Mouse (Mus musculus): Measurements from ENCODE around the gene Ascc2. TPM values are rescaled to one million over a fixed set of nuclear protein-coding genes. Genes with fewer than 3 reads are reported as not detected.

Ascc2 gene
- polyA plus RNA-seq, 1 experiment from 2014 or later = 36.1 TPM

GRCm38 (mm10) chr11:4718548-4718947, 81.0 kb downstream of the Ascc2 start:
- Histone ChIP-seq H3K36me3 (peaks cover 14% of the 10 kb centered on the region), H3K4me1 (peaks cover 17% of the 10 kb centered on the region), H3K4me3 (no peak overlapping the region), H3K27me3 (ENCODE audit: insufficient read depth, poor library complexity, severe bottlenecking) (no peaks in the 10 kb centered on the region), H3K27ac (no peak overlapping the region), H3K9me3 (no peaks in the 10 kb centered on the region)
- DNase-seq (ENCODE audit: low spot score) = no peak
- WGBS = 75% methylated on average over 5 of the region's 5 CpGs

GRCm38 (mm10) chr11:4719961-4720360, 82.4 kb downstream of the Ascc2 start:
- no peaks in the 10 kb centered on the region for H3K9me3 ChIP-seq
- no peak overlapping the region for H3K4me3 ChIP-seq
- H3K4me1 ChIP-seq = peaks cover 17% of the 10 kb centered on the region
- H3K27ac ChIP-seq = no peak overlapping the region
- H3K36me3 ChIP-seq = peaks cover 28% of the 10 kb centered on the region
- no peak for DNase-seq (ENCODE audit: low spot score)
- H3K27me3 ChIP-seq (ENCODE audit: insufficient read depth, poor library complexity, severe bottlenecking) = no peaks in the 10 kb centered on the region
- WGBS = 89% methylated on average over 9 of the region's 9 CpGs

- no peak overlapping the region for H3K4me3 ChIP-seq
- H3K27ac ChIP-seq = no peak overlapping the region
- H3K27me3 ChIP-seq (ENCODE audit: insufficient read depth, poor library complexity, severe bottlenecking) = no peaks in the 10 kb centered on the region
- no peaks in the 10 kb centered on the region for H3K9me3 ChIP-seq
- H3K4me1 ChIP-seq = peaks cover 17% of the 10 kb centered on the region
- DNase-seq (ENCODE audit: low spot score) = no peak
- WGBS = 68% methylated on average over 11 of the region's 11 CpGs
- H3K36me3 ChIP-seq = peaks cover 30% of the 10 kb centered on the region
Measured at GRCm38 (mm10) chr11:4720393-4720792, 82.8 kb downstream of the Ascc2 start.

- peaks cover 35% of the 10 kb centered on the region for H3K36me3 ChIP-seq
- no peaks in the 10 kb centered on the region for H3K27me3 ChIP-seq (ENCODE audit: insufficient read depth, poor library complexity, severe bottlenecking)
- no peak overlapping the region for H3K27ac ChIP-seq
- 53% methylated on average over 7 of the region's 7 CpGs for WGBS
- peaks cover 17% of the 10 kb centered on the region for H3K4me1 ChIP-seq
- H3K9me3 ChIP-seq = no peaks in the 10 kb centered on the region
- no peak overlapping the region for H3K4me3 ChIP-seq
- DNase-seq (ENCODE audit: low spot score) = no peak
Measured at GRCm38 (mm10) chr11:4720900-4721580, 83.5 kb downstream of the Ascc2 start.

- Histone ChIP-seq H3K4me3 (no peak overlapping the region), H3K4me1 (peaks cover 17% of the 10 kb centered on the region), H3K27ac (no peak overlapping the region), H3K36me3 (peaks cover 35% of the 10 kb centered on the region), H3K9me3 (no peaks in the 10 kb centered on the region), H3K27me3 (ENCODE audit: insufficient read depth, poor library complexity, severe bottlenecking) (no peaks in the 10 kb centered on the region)
- 81% methylated on average over 8 of the region's 8 CpGs for WGBS
- no peak for DNase-seq (ENCODE audit: low spot score)
Measured at GRCm38 (mm10) chr11:4721728-4722127, 84.2 kb downstream of the Ascc2 start.

- H3K4me1 ChIP-seq = peaks cover 24% of the 10 kb centered on the region
- H3K4me3 ChIP-seq = no peak overlapping the region
- H3K27ac ChIP-seq = no peak overlapping the region
- WGBS = 56% methylated on average over 12 of the region's 12 CpGs
- H3K27me3 ChIP-seq (ENCODE audit: insufficient read depth, poor library complexity, severe bottlenecking) = no peaks in the 10 kb centered on the region
- no peak for DNase-seq (ENCODE audit: low spot score)
- H3K9me3 ChIP-seq = no peaks in the 10 kb centered on the region
- H3K36me3 ChIP-seq = peaks cover 22% of the 10 kb centered on the region; the same call in 1 of the 2 replicates
Measured at GRCm38 (mm10) chr11:4729603-4730002, 92.1 kb downstream of the Ascc2 start.

GRCm38 (mm10) chr11:4730096-4730495, 92.5 kb downstream of the Ascc2 start:
- H3K27ac ChIP-seq = no peak overlapping the region
- H3K36me3 ChIP-seq = peaks cover 18% of the 10 kb centered on the region; the same call in 1 of the 2 replicates
- no peak overlapping the region for H3K4me3 ChIP-seq
- DNase-seq (ENCODE audit: low spot score) = no peak
- H3K4me1 ChIP-seq = peaks cover 25% of the 10 kb centered on the region
- WGBS = 73% methylated on average over 6 of the region's 6 CpGs
- H3K9me3 ChIP-seq = no peaks in the 10 kb centered on the region
- no peaks in the 10 kb centered on the region for H3K27me3 ChIP-seq (ENCODE audit: insufficient read depth, poor library complexity, severe bottlenecking)

- 62% methylated on average over 5 of the region's 5 CpGs for WGBS
- Histone ChIP-seq H3K4me3 (no peak overlapping the region), H3K36me3 (peaks cover 12% of the 10 kb centered on the region; the same call in 1 of the 2 replicates), H3K9me3 (no peaks in the 10 kb centered on the region), H3K4me1 (peaks cover 33% of the 10 kb centered on the region), H3K27ac (no peak overlapping the region), H3K27me3 (ENCODE audit: insufficient read depth, poor library complexity, severe bottlenecking) (peaks cover 8% of the 10 kb centered on the region)
- no peak for DNase-seq (ENCODE audit: low spot score)
Measured at GRCm38 (mm10) chr11:4730913-4731312, 93.4 kb downstream of the Ascc2 start.

- WGBS = 71% methylated on average over 7 of the region's 7 CpGs
- no peak overlapping the region for H3K4me3 ChIP-seq
- DNase-seq (ENCODE audit: low spot score) = no peak
- H3K36me3 ChIP-seq = peaks cover 12% of the 10 kb centered on the region; the same call in 1 of the 2 replicates
- H3K4me1 ChIP-seq = peaks cover 39% of the 10 kb centered on the region
- H3K27me3 ChIP-seq (ENCODE audit: insufficient read depth, poor library complexity, severe bottlenecking) = peaks cover 11% of the 10 kb centered on the region
- no peak overlapping the region for H3K27ac ChIP-seq
- no peaks in the 10 kb centered on the region for H3K9me3 ChIP-seq
Measured at GRCm38 (mm10) chr11:4731781-4732180, 94.2 kb downstream of the Ascc2 start.

- DNase-seq (ENCODE audit: low spot score) = no peak
- 28% methylated on average over 12 of the region's 12 CpGs for WGBS
- no peaks in the 10 kb centered on the region for H3K9me3 ChIP-seq
Measured at GRCm38 (mm10) chr11:4734179-4734578, 96.6 kb downstream of the Ascc2 start.

More at GRCm38 (mm10) chr11:4734179-4734578, 96.6 kb downstream of the Ascc2 start:
- peaks cover 19% of the 10 kb centered on the region; the same call in 1 of the 2 replicates for H3K36me3 ChIP-seq
- peaks cover 39% of the 10 kb centered on the region for H3K4me1 ChIP-seq
- H3K4me3 ChIP-seq = no peak overlapping the region
- H3K27me3 ChIP-seq (ENCODE audit: insufficient read depth, poor library complexity, severe bottlenecking) = peaks cover 30% of the 10 kb centered on the region
- no peak overlapping the region for H3K27ac ChIP-seq

Other genes with a start within 250 kb of the Ascc2 start
- gene Hormad2, start 196.6 kb upstream of the Ascc2 start, polyA plus RNA-seq (2016; fragmentation: Nextera tagmentation; extraction: Ambion mirVana) = 0.99 and 1.1 TPM in 2 replicates
- 23.7 and 28.0 TPM in 2 replicates for gene Mtmr3, start 42.9 kb upstream of the Ascc2 start, polyA plus RNA-seq (2016; fragmentation: Nextera tagmentation; extraction: Ambion mirVana)
- gene Gm11032, start 17.7 kb upstream of the Ascc2 start, polyA plus RNA-seq (2016; fragmentation: Nextera tagmentation; extraction: Ambion mirVana) = not detected in 2 replicates
- gene Uqcr10, start 66.6 kb downstream of the Ascc2 start, polyA plus RNA-seq (2016; fragmentation: Nextera tagmentation; extraction: Ambion mirVana) = 1,046 and 1,532 TPM in 2 replicates
- gene Zmat5, start 66.9 kb downstream of the Ascc2 start, polyA plus RNA-seq (2016; fragmentation: Nextera tagmentation; extraction: Ambion mirVana) = 63.4 and 66.7 TPM in 2 replicates
- 0.11 and 0.15 TPM in 2 replicates for gene Cabp7, start 109.0 kb downstream of the Ascc2 start, polyA plus RNA-seq (2016; fragmentation: Nextera tagmentation; extraction: Ambion mirVana)
- 43.2 and 52.5 TPM in 2 replicates for gene Nf2, start 211.8 kb downstream of the Ascc2 start, polyA plus RNA-seq (2016; fragmentation: Nextera tagmentation; extraction: Ambion mirVana)
- 43.6 and 60.9 TPM in 2 replicates for gene Nipsnap1, start 236.2 kb downstream of the Ascc2 start, polyA plus RNA-seq (2016; fragmentation: Nextera tagmentation; extraction: Ambion mirVana)

All from heart, embryonic 10.5 days (tissue).